Mouse (Mus musculus) cerebellum, adult 2 months (tissue): Measurements from ENCODE around the gene Wsb1. TPM values are rescaled to one million over a fixed set of nuclear protein-coding genes. Genes with fewer than 3 reads are reported as not detected.
"Not testable (repeated sequence)": the region's sequence is repeated elsewhere in the genome, so short reads cannot be mapped to it uniquely, and the experiment has no call there.

Source experiments
- DNase-seq, 2 experiments: peaks; one replicate each; pipeline ENCODE4 v3.0.0; 2021
- H3K27ac ChIP-seq: fragments of 200-500 bp; 2 replicates; pipeline ENCODE4 v1.5.1; 2012; ENCODE audit warnings: low read length, control low read depth, inconsistent platforms; ENCODE audit not compliant: insufficient read depth
- H3K27me3 ChIP-seq: fragments of 200-500 bp; 2 replicates; pipeline ENCODE4 v1.6.1; 2012; ENCODE audit warnings: inconsistent platforms, mild to moderate bottlenecking, low read length, moderate library complexity; ENCODE audit not compliant: control insufficient read depth, insufficient read depth
- H3K4me1 ChIP-seq: fragments of 200-500 bp; 2 replicates; pipeline ENCODE4 v1.6.1; 2011; ENCODE audit warnings: low read length; ENCODE audit not compliant: control insufficient read depth, insufficient read depth
- H3K4me3 ChIP-seq: fragments of 200-500 bp; replicated peaks from 2 replicates; pipeline ENCODE3; 2011; ENCODE audit warnings: mild to moderate bottlenecking, low read depth, low read length, control low read depth; ENCODE audit not compliant: insufficient read depth
- CTCF ChIP-seq: fragments of 200-500 bp; IDR thresholded peaks from 2 replicates; pipeline ENCODE4 v1.5.1; 2011; ENCODE audit warnings: low read depth, mild to moderate bottlenecking, control low read depth, low read length, moderate library complexity, borderline replicate concordance; ENCODE audit not compliant: insufficient read depth
- POLR2A ChIP-seq: fragments of 200-500 bp; IDR thresholded peaks from 2 replicates; pipeline ENCODE4 v1.6.1; 2011; ENCODE audit warnings: low read length, control low read depth, borderline replicate concordance; ENCODE audit not compliant: insufficient read depth
- WGBS: fragments of 180-500 bp; shearing (Covaris S2); methylation state at CpG from one replicate; pipeline ENCODE4 v1.1.7; 2018; 5-methylcytosine and 5-hydroxymethylcytosine counted together
- polyA plus RNA-seq: library from polyadenylated mRNA; depleted of rRNA; stranded (reverse); fragments of >200 nt; gene quantifications from 2 replicates; pipeline ENCODE4 v1.2.3, GENCODE M21; 2012

Wsb1 gene
- polyA plus RNA-seq, 1 experiment: 207 TPM

- no peaks in the 10 kb centered on the region for H3K4me1 ChIP-seq
- TF ChIP-seq CTCF: no peak
- TF ChIP-seq POLR2A: no peak
- no peaks in the 10 kb centered on the region; the same call in 1 of the 2 replicates for H3K27me3 ChIP-seq
- DNase-seq: no peak
- 96% methylated on average over 4 of the region's 4 CpGs for WGBS
- H3K4me3 ChIP-seq: no peak overlapping the region
- no peak overlapping the region for H3K27ac ChIP-seq
These were observed 29.0 kb upstream of the Wsb1 start for GRCm38 (mm10) chr11:79283350-79284030.

- 46% methylated on average over 5 of the region's 5 CpGs for WGBS
- TF ChIP-seq POLR2A: no peak
- no peak for TF ChIP-seq CTCF
- no peaks in the 10 kb centered on the region; the same call in 1 of the 2 replicates for H3K27me3 ChIP-seq
- H3K27ac ChIP-seq: no peak overlapping the region
- no peak for DNase-seq
- H3K4me1 ChIP-seq: no peaks in the 10 kb centered on the region
- no peak overlapping the region for H3K4me3 ChIP-seq
These were observed 26.9 kb upstream of the Wsb1 start for GRCm38 (mm10) chr11:79281396-79281795.

GRCm38 (mm10) chr11:79279732-79280405, 25.4 kb upstream of the Wsb1 start:
- Histone ChIP-seq H3K4me3 (no peak overlapping the region), H3K27ac (no peak overlapping the region), H3K27me3 (no peaks in the 10 kb centered on the region; the same call in 1 of the 2 replicates), H3K4me1 (no peaks in the 10 kb centered on the region)
- WGBS: 19% methylated on average over 2 of the region's 2 CpGs
- DNase-seq: no peak
- TF ChIP-seq POLR2A (no peak), CTCF (no peak)

- TF ChIP-seq POLR2A: no peak
- TF ChIP-seq CTCF: no peak
- H3K4me1 ChIP-seq: no peaks in the 10 kb centered on the region
- WGBS: 88% methylated on average over 4 of the region's 4 CpGs
- no peaks in the 10 kb centered on the region for H3K27me3 ChIP-seq
- no peak for DNase-seq
- H3K27ac ChIP-seq: no peak overlapping the region
- H3K4me3 ChIP-seq: no peak overlapping the region
These were observed 19.3 kb upstream of the Wsb1 start for GRCm38 (mm10) chr11:79273757-79274156.

GRCm38 (mm10) chr11:79273039-79273438, 18.6 kb upstream of the Wsb1 start:
- 79% methylated on average over 4 of the region's 4 CpGs for WGBS
- TF ChIP-seq CTCF: no peak
- TF ChIP-seq POLR2A: no peak

GRCm38 (mm10) chr11:79267171-79267570, 12.7 kb upstream of the Wsb1 start:
- Histone ChIP-seq H3K27ac (no peak overlapping the region), H3K27me3 (no peaks in the 10 kb centered on the region), H3K4me1 (no peaks in the 10 kb centered on the region), H3K4me3 (no peak overlapping the region)
- WGBS: 24% methylated on average over 1 of the region's 1 CpGs
- TF ChIP-seq POLR2A (no peak), CTCF (no peak)
- no peak for DNase-seq

More at GRCm38 (mm10) chr11:79273039-79273438, 18.6 kb upstream of the Wsb1 start:
- no peaks in the 10 kb centered on the region for H3K27me3 ChIP-seq
- no peak overlapping the region for H3K4me3 ChIP-seq
- no peak for DNase-seq
- no peaks in the 10 kb centered on the region for H3K4me1 ChIP-seq
- H3K27ac ChIP-seq: no peak overlapping the region

- DNase-seq: no peak
- H3K4me3 ChIP-seq: no peak overlapping the region
- H3K27me3 ChIP-seq: no peaks in the 10 kb centered on the region
- H3K4me1 ChIP-seq: no peaks in the 10 kb centered on the region
- no peak overlapping the region for H3K27ac ChIP-seq
- TF ChIP-seq CTCF (no peak), POLR2A (no peak)
- WGBS: 70% methylated on average over 3 of the region's 3 CpGs
These were observed 9.9 kb upstream of the Wsb1 start for GRCm38 (mm10) chr11:79264376-79264775.

- not testable (repeated sequence) for H3K4me3 ChIP-seq, H3K4me1 ChIP-seq, DNase-seq, H3K27ac ChIP-seq, H3K27me3 ChIP-seq
- 84% methylated on average over 4 of the region's 4 CpGs for WGBS
These were observed 5.7 kb upstream of the Wsb1 start for GRCm38 (mm10) chr11:79260126-79260525.
